Mouse (Mus musculus): ENCODE data around the gene Nr1d1. TPM values are rescaled to one million over a fixed set of nuclear protein-coding genes. Genes with fewer than 3 reads are reported as not detected.

Nr1d1 gene
- polyA plus RNA-seq, 2 experiments = 1.4 to 1.8 TPM

DNA sequence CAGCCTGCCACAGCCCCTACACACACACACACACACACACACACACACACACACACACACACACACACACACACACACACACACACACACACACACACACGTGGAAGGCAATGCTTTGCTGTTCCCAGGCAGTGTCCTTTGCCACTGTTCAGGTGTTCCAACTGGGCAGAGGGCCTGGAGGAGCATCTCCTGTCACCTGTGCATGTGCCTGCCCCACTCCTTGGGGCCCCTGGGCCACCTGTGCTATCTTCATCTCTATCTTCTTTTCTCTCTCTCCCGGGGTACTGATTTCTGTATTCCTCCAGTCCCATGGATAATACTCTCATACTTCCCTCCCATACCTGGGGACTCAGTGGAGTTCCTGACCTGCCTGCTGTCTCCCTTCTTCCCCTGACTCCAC is 8.8 kb downstream of the Nr1d1 start:
- Histone ChIP-seq H3K9me3 (ENCODE audit: control insufficient read depth, low read length) (no peaks in the 10 kb centered on the region), H3K36me3 (ENCODE audit: control insufficient read depth, insufficient read depth, low read length) (peaks cover 84% of the 10 kb centered on the region), H3K4me2 (replicated peaks; ENCODE audit: low read depth, low read length, severe bottlenecking) (no peak overlapping the region), H3K27ac (replicated peaks; ENCODE audit: low read depth, low read length) (no peak overlapping the region), H3K9ac (ENCODE audit: low read depth, low read length, severe bottlenecking) (no peak overlapping the region), H3K27me3 (ENCODE audit: control insufficient read depth, insufficient read depth, low read length) (no peaks in the 10 kb centered on the region), H3K4me3 (replicated peaks; ENCODE audit: low read length) (no peak overlapping the region), H3K4me1 (ENCODE audit: control insufficient read depth, insufficient read depth, low read length) (peaks cover 33% of the 10 kb centered on the region)
- 50% methylated on average over 1 of the region's 2 CpGs for WGBS
- no peak for TF ChIP-seq POLR2A (IDR thresholded peaks at IDR 0.05; ENCODE audit: borderline replicate concordance, extremely low read depth, insufficient read depth, insufficient read length)
- no peak for ATAC-seq (ENCODE audit: low FRiP score, low read depth)
- DNase-seq (ENCODE audit: low spot score) = no peak

DNA sequence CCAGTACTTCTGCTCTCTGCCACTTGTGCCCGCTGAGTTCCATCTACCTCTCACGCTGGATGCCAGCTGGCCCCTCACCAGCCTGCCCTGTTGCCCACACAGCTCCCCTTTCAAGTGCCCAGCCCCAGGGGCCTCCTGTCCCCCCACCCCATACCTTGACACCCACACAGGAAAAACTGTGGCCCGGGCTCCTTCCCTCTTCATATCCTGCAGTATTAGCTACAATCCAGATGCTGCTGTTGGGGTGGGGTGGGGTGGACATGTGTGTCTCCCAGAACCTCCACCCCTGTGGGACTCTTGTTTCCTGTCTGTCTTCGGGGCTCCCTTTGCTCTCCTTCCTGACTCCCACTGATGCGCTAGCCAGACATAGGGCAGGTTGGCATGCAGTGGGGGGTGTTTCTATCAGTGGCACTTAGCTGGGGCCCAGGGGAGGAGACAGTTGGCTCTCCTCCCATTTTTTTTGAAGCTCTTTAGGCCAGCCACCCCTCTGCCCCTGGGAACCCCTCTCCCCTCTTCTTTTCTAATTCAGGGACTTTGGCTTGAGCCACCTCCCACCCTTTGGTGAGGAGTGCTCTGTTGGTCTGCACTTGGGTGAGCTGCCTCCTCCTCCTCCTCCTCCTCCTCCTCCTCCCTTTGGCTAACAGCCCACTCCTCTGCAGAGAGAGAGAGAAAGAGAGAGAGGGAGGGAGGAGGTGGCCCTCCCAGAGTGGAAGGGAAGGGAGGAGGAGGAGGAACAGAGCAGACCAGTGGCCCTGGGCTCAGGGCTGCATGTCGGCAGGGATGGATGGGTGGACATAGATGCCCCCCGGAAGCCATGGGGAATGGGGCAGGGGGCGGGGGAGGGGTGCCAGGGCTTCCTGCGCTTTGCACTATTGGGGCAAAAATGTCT is 9.5 kb downstream of the Nr1d1 start:
- TF ChIP-seq POLR2A (IDR thresholded peaks at IDR 0.05; ENCODE audit: borderline replicate concordance, extremely low read depth, insufficient read depth, insufficient read length) = no peak
- no peak overlapping the region for H3K27ac ChIP-seq (replicated peaks; ENCODE audit: low read depth, low read length)
- peaks cover 87% of the 10 kb centered on the region for H3K36me3 ChIP-seq (ENCODE audit: control insufficient read depth, insufficient read depth, low read length)
- no peaks in the 10 kb centered on the region for H3K27me3 ChIP-seq (ENCODE audit: control insufficient read depth, insufficient read depth, low read length)
- H3K4me1 ChIP-seq (ENCODE audit: control insufficient read depth, insufficient read depth, low read length) = peaks cover 33% of the 10 kb centered on the region
- ATAC-seq (ENCODE audit: low FRiP score, low read depth) (no peak), DNase-seq (ENCODE audit: low spot score) (no peak)
- 54% methylated on average over 8 of the region's 9 CpGs for WGBS
- H3K9me3 ChIP-seq (ENCODE audit: control insufficient read depth, low read length) = no peaks in the 10 kb centered on the region
- no peak overlapping the region for H3K4me3 ChIP-seq (replicated peaks; ENCODE audit: low read length)
- no peak overlapping the region for H3K9ac ChIP-seq (ENCODE audit: low read depth, low read length, severe bottlenecking)
- H3K4me2 ChIP-seq (replicated peaks; ENCODE audit: low read depth, low read length, severe bottlenecking) = no peak overlapping the region

DNA sequence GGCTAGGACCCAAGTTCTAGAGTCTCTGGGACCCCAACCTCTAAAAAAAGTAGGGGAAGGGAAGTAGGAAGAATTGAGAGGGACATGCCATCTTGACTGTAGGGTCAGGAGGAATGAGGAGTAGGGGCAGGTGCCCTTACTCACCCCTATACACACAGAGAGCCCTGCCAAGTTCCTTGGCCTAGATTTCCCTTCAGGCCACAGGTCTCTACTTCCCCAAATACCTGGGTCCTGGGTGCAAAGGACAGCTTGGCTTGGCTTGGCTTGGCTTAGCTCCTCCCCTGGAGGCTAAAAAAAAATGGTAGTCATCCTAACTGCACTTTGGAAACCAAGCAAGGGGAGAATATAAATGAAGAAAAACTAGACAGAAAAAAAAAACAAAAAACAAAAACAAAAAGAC is 10.4 kb downstream of the Nr1d1 start:
- TF ChIP-seq POLR2A (IDR thresholded peaks at IDR 0.05; ENCODE audit: borderline replicate concordance, extremely low read depth, insufficient read depth, insufficient read length) = no peak
- Histone ChIP-seq H3K36me3 (ENCODE audit: control insufficient read depth, insufficient read depth, low read length) (peaks cover 87% of the 10 kb centered on the region), H3K4me2 (replicated peaks; ENCODE audit: low read depth, low read length, severe bottlenecking) (no peak overlapping the region), H3K9ac (ENCODE audit: low read depth, low read length, severe bottlenecking) (no peak overlapping the region), H3K4me1 (ENCODE audit: control insufficient read depth, insufficient read depth, low read length) (peaks cover 33% of the 10 kb centered on the region), H3K27me3 (ENCODE audit: control insufficient read depth, insufficient read depth, low read length) (no peaks in the 10 kb centered on the region), H3K4me3 (replicated peaks; ENCODE audit: low read length) (no peak overlapping the region), H3K27ac (replicated peaks; ENCODE audit: low read depth, low read length) (no peak overlapping the region), H3K9me3 (ENCODE audit: control insufficient read depth, low read length) (no peaks in the 10 kb centered on the region)
- DNase-seq (ENCODE audit: low spot score) (no peak), ATAC-seq (ENCODE audit: low FRiP score, low read depth) (no peak)

DNA sequence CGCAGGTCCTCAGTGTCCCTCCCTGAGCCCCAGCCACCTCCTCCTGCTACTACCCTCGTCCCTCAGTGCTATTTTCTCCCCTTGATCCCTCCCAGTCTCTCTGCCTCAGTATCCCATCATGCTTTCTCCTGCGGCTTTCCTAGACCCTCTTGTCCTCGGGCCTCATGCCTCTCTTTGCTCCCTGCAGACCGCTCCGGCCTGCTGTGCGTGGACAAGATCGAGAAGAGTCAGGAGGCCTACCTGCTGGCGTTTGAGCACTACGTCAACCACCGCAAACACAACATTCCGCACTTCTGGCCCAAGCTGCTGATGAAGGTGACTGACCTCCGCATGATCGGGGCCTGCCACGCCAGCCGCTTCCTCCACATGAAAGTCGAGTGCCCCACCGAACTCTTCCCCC is 11.0 kb downstream of the Nr1d1 start:
- Histone ChIP-seq H3K27ac (replicated peaks; ENCODE audit: low read depth, low read length) (no peak overlapping the region), H3K4me3 (replicated peaks; ENCODE audit: low read length) (no peak overlapping the region), H3K27me3 (ENCODE audit: control insufficient read depth, insufficient read depth, low read length) (no peaks in the 10 kb centered on the region), H3K9ac (ENCODE audit: low read depth, low read length, severe bottlenecking) (no peak overlapping the region), H3K36me3 (ENCODE audit: control insufficient read depth, insufficient read depth, low read length) (peaks cover 84% of the 10 kb centered on the region), H3K9me3 (ENCODE audit: control insufficient read depth, low read length) (no peaks in the 10 kb centered on the region), H3K4me1 (ENCODE audit: control insufficient read depth, insufficient read depth, low read length) (peaks cover 33% of the 10 kb centered on the region), H3K4me2 (replicated peaks; ENCODE audit: low read depth, low read length, severe bottlenecking) (no peak overlapping the region)
- ATAC-seq (ENCODE audit: low FRiP score, low read depth) (no peak), DNase-seq (ENCODE audit: low spot score) (no peak)
- TF ChIP-seq POLR2A (IDR thresholded peaks at IDR 0.05; ENCODE audit: borderline replicate concordance, extremely low read depth, insufficient read depth, insufficient read length) = no peak
- 81% methylated on average over 18 of the region's 18 CpGs for WGBS

DNA sequence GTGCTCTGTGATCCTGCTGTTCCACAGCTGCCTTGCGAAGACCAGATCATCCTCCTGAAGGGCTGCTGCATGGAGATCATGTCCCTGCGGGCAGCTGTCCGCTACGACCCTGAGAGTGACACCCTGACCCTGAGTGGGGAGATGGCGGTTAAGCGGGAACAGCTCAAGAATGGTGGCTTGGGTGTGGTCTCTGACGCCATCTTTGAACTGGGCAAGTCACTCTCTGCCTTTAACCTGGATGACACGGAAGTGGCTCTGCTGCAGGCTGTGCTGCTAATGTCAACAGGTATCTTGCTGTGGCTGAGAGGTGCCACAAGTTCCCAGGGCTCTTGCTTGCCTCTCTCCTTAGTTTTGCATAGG is 11.7 kb downstream of the Nr1d1 start:
- DNase-seq (ENCODE audit: low spot score) = no peak
- H3K4me2 ChIP-seq (replicated peaks; ENCODE audit: low read depth, low read length, severe bottlenecking) = no peak overlapping the region
- no peaks in the 10 kb centered on the region for H3K9me3 ChIP-seq (ENCODE audit: control insufficient read depth, low read length)
- H3K27ac ChIP-seq (replicated peaks; ENCODE audit: low read depth, low read length) = no peak overlapping the region
- 87% methylated on average over 8 of the region's 8 CpGs for WGBS
- H3K9ac ChIP-seq (ENCODE audit: low read depth, low read length, severe bottlenecking) = no peak overlapping the region
- no peak overlapping the region for H3K4me3 ChIP-seq (replicated peaks; ENCODE audit: low read length)
- no peak for ATAC-seq (ENCODE audit: low FRiP score, low read depth)
- TF ChIP-seq POLR2A (IDR thresholded peaks at IDR 0.05; ENCODE audit: borderline replicate concordance, extremely low read depth, insufficient read depth, insufficient read length) = no peak
- H3K4me1 ChIP-seq (ENCODE audit: control insufficient read depth, insufficient read depth, low read length) = peaks cover 30% of the 10 kb centered on the region
- peaks cover 79% of the 10 kb centered on the region for H3K36me3 ChIP-seq (ENCODE audit: control insufficient read depth, insufficient read depth, low read length)
- H3K27me3 ChIP-seq (ENCODE audit: control insufficient read depth, insufficient read depth, low read length) = no peaks in the 10 kb centered on the region

All from limb, embryonic 14.5 days (tissue).